Mouse (Mus musculus): ENCODE results near the gene Gba.

The Gba gene

DNA sequence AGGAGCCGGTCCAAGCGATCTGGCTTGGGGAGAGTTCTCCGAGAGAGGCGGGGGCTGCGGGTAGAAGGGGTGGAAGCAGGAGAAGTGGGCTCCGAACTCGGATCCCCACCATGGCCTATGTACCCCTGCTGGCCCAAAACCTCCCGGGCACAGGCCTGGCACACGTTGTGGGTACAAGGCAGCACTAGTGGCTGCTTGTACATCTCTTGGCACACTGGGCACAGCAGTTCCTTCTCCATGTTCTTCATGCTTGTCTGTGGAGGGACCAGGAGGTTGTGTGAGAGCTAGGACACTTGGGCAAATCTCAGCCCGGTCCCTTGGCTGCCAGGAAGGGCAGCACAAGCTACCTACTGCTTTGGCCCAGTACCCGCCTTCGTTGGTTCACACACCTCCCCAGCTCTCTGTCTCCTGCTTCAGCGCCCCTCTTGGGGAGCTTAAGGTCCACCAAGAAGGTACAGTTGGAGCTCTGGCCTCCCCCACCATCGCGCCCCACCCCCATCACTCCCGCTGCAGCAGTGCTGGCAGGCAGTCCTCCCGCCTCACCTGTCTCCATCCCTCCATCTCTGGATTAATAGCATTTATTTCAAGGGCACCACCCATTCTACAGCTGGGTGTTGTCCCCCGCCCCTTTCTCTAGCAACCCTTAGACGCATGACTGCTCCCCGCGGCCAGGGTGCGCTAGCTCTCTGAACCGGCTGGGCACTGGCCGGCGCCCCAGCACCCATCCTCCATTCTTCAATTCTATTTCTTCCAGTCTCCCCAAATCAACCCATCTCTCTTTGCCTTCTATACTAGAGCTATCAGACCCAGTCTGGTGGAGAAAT lies 41.6 kb downstream of the Gba start:
- peak; percentile 76 for DNase-seq

DNA sequence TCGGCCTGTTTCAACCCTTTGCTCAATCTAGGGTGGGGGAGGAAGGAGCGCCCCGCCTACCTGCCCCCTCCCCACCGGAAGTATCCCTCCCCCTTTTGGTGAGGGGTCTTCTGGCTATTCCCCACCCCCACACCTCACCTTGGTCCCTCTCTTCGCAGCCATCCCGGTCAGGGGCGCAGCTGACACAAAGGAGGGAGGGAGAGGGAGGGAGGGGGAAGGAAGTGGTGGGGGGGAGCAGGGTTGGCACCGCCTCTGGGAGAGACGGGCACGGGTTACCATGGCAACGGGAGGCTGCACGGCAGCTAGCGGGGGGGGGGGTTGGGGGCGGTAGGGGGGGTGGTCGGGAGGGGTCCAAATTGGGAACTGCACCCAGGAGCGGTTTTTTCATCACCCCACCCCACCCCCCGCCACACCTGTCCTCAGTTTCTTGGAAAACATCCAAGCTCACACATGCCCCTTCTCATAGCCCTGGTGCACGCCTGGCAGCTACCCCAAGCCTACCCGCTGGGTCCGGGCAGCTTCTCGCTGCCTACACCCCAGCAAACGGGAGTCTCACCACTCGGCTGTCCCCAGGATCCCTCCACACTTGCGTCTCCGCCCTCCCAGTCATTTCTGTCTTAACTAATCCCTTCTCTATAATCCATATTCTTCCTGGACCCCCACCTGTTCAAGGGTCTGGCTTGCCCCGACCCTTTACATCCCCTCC lies 42.4 kb downstream of the Gba start:
- DNase-seq: peak; percentile 90

DNA sequence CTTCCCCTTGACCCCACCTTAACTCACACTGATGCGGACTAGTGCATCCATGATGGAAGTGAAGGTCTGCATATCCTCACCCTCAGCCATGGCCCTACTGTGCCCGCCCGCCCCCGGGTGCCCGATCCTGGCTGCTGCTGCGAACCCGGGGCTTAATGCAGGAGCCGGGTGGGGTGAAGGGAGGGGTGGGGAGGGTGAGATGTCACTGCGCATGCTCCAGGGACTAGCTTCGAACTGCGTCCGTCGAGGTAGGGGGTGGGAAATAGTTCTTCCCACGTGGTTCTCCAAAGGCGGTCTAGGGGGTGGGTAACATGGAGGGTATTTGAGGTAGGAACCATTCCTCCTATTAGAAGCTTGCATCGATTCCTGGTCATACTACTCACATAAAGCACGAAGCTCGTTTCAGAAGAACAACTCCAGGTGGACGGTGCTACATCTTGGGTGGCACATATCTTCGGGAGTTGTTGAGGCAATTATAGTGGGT lies 43.0 kb downstream of the Gba start, which contains the start of gene Krtcap2:
Krtcap2 (plus strand) TSS at position 279 of the 484 bp plus-strand sequence.
- peak; percentile 83 for DNase-seq

DNA sequence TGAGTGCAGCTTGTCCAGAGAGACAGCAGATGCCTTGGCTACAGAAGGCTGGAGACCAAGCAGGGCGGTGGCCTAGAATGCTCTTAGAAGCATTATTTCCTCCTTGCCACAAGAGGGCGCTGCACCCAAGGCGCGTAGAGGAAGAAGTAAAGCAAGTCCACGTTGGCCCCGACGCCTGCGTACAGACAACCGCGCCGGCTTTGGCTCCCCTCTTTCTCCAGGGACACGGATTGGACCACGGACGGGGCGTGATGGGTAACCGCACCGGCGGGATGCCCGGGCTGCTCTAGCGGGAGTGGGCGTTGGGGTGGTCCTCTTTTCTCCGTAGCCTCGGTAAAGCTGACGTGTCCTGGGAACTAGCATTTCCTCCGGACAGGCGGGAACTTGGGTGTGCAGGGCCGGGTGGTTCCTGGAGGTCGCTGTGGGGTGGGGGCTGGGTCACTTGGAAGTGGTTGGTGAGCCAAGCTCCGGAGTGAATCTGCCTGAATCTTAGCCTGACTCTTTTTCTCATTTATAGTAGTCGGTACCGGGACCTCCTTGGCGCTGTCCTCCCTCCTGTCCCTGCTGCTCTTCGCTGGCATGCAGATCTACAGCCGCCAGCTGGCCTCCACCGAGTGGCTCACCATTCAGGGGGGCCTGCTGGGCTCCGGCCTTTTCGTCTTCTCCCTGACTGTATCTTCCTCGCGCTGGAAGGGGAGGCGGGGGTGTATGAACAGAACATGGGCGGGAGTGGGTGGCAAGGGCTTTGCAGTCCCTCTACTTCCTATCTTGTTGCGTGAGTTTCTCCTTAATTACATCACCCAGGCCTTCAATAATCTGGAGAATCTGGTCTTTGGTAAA lies 43.8 kb downstream of the Gba start, which contains the start of gene Trim46:
Trim46 (minus strand) TSS at position 49 of the 840 bp plus-strand sequence.
- peak; percentile 94 for DNase-seq

DNA sequence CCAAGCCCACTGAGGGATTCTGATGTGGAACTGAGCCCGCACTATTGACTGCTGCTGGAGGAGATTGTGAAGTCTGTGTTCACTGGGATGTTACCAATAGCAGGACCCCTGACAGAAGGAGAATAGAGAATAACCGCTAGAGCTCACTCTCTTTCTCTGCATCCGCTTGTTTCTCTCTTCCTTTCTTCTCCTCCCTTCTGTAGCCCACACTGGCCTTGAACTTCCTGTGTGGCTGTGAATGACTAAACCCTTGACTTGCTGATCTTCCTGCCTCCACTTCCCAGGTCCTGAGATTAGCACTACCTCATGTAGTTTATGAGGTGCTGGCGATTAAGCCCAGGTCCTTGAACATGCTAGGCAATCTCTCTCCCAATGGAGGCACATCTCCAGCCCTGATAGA lies 44.7 kb downstream of the Gba start:
- peak; percentile 25 for DNase-seq

DNA sequence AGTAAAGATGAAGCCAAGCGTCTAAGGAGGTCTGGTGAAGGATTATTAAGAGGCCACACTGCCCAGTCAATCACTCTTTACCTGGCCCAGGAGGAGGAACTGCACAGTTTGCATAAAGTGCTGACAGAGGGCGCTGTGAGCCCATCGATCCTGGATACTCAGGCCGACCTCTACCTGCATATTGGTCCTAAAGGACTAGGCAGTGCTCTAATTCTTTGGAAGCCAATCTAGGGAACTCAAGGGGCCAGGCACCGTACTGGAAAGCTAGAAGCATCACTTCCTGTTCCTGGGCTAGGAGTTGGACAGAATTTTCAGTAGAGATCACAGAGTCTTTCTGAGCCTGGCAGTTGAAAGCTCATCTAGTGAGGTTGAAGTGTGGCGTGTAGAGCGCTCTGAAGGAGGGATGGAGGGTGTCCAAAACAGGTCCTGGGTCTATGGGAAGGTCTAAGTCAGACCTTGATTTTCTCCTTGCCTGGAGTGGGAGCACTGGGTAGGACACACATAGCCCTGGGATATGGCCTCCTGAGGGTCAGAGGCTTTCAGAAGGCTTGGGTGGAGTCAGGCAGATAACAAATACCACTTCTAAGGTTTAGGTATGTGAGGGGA lies 47.8 kb downstream of the Gba start:
- DNase-seq: peak; percentile 68

DNA sequence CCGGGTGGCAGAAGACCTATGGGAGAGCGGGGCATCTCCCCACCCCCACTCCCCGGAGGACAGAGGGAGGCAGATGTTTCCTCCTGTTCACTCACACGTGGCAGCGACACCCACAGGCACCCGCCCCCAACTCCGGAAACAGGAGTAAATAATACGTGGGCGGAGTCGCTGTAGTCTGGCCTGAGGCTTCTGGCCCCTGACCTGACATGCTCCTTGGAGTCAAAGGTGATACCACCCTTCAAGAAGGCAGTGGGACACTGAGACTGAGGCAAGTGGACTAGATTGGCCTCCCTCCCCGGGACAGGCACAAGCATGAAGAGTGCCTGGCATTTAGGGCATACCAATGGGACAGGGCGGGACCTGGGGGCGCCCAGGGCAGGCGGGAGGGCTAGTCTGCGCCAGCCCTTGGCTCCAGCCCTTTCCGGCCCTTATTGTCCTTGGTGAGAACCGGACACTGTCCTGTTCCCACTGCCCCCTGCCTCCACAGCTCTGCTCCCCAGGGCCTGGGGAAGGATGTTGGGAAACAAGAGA lies 48.7 kb downstream of the Gba start:
- DNase-seq: peak; percentile 33

DNA sequence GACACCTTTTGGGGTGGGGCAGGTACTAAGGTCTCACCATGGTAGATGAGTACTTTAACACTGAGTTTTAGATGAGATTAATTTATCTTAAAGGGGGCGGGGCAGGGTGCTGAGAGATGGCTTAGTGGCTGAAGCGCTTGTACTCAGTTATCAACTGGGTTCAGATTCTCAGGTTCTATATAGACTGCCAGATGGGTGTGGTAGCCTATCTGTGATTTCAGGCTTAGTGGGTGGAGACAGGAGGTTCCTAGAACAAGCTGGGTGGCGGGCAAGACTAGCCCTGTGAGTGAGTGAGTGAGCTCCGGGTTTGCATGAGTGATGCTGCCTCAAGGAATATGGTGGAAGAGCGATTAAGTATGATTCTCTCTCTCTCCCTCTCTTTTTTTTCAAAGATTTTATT lies 52.3 kb downstream of the Gba start:
- DNase-seq: no peak

DNA sequence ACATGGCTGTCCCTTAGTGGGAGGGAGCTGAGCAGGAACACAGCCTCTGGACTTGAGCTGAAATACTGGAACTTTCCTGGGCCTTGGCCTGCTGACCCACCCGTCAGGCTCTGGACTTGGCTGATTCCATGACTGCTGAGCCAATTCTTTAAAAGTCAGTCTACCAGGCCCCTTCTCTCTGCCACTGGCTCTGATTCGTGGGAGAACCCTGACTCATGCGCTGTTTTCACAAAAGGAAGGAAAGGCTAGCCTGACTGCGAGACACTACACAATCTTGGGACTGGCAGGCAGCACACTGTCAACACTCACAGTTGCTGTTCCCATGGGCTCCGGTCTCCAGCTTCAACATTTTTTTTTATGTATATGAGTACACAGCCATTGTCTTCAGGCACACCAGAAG lies 53.4 kb downstream of the Gba start:
- no peak for DNase-seq
